Mouse (Mus musculus) mesoderm, embryonic 11.5 days (tissue): ENCODE measurements at regions not wholly inside any gene's neighbourhood (a gene's known extent, or its start where the extent isn't known, plus 50 kb on each side); places are given as distances from the start of the nearest gene placed in this dataset.

Experiments used
- DNase-seq: peaks from one replicate; pipeline ENCODE4 v3.0.0-alpha.2; 2012; ENCODE audit warnings: low read depth, low spot score

DNA sequence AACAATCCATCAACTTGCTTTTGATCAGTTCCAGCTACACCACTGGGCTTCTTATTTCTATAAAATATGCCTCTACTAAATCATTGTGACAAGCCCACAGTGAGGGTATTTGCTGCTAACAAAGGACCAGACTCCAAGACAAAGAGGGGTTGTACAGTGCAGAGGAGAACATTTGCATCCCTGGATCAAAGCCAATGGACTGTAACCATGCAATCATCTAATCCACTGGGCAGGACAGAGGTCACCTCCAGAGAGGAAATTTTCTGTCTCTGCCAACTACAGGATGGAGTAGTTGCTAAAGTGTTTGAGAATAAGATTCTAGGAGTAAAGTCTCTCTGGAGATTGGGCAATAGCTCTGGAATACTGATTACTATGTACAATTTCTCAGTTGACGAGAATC, 272.9 kb downstream of the Cox7c start:
- DNase-seq = peak; percentile 69

- DNase-seq = no peak
Measured at GRCm38 (mm10) chr13:85771027-85771681, 275.6 kb downstream of the Cox7c start.

DNA sequence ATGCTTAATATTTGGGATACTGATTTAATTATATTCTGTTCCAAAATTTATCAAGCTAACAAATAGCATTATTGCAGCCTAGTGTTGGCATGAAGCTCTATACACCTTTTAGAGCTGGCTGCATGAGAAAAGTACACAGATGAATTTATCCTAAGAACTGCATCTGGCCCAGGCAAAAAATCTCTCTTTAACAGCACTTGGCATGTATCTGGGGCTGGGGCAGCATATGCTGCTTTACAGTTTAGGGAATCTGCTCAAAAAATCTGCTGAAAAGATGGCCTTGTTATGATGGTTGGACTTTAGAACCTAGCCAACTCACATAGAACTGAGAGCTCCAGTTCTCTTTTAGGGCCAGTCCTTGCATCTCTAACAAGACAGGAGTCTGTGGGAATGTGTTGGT, 276.2 kb downstream of the Cox7c start:
- no peak for DNase-seq

DNA sequence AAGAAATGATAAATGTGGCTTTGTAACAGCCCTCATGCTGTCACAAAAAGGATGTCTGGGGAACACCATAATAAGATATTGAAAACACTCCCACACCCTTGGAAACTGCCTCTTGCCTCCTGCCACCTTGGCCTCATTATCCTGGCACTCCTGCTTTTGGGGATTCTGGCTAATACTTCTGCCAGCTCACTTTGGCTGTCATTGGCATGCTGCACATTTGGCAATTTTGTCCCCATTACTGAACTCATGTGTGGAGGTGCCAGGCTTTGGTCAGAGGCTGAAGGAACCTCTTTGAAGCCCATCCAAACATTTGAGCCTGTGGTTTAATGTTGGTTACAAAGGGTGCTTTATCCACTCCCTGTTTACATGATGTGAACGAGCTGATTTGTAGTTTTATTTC, 278.2 kb downstream of the Cox7c start:
- no peak for DNase-seq

DNA sequence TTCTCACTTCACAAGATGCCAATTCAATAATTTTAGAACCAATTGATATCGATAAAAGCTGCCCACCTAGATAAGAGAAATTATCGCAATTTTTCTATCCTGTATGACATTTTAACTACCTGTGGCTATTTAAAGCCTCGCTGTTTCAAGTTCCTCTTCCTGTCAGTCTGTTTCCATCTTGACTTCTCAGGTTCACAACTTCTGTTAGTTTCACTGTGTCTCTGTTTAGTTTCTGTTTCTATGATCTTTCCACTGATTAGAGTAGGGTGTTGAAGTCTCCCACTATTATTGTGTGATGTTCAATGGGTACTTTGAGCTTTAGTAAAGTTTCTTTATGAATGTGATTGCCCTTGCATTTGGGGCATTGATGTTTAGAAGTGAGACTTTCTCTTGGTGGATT, 322.1 kb downstream of the Cox7c start:
- DNase-seq = no peak

GRCm38 (mm10) chr13:85724105-85724504, 322.6 kb downstream of the Cox7c start:
- no peak for DNase-seq

DNA sequence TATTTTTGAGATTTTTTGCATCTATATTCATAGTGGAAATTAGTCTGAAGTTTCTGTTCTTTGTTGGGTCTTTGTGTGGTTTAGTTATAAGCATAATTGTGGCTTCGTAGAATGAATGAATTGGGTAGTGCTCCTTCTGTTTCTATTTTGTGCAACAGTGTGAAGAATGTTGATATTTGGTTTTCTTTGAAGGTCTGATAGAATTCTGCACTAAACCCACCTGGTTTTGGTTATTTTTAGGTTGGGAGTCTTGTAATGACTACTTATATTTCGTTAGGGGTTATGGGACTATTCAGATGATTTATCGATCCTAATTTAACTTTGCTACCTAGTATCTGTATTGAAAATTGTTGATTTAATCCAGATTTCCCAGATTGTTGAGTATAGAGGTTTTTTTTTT, 326.4 kb downstream of the Cox7c start:
- DNase-seq = no peak

GRCm38 (mm10) chr13:85715883-85716498, 330.7 kb downstream of the Cox7c start:
- DNase-seq = no peak

- peak; percentile 1 for DNase-seq
Measured at GRCm38 (mm10) chr13:85692374-85692773, 354.3 kb downstream of the Cox7c start.
